Comparison of ENCODE assay signal across 21 mouse cellular contexts in the genomic region with DNA sequence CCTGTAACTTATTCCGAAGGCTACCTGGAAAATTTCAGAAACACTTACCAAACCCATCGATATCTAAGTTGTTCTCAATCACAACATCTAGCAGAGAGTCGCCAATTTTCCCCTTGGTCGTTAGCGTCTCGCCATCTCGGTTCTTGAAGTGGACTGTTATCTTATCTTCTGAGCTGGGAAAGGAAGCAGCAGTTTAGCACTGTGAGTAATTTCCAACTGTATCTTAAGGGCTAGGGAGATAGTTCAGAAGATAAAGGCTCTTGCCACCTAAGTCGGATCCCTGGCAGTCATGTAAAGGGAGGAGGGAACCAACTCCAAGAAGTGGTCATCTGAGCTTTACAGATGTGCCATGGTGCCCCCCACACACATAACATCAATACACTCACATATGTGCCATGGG. TPM values are rescaled to one million over a fixed set of nuclear protein-coding genes. Genes with fewer than 3 reads are reported as not detected.
DNase-seq lines count a peak whose midpoint lies in the region; ATAC-seq and TF ChIP-seq lines count a peak whose summit lies in the region.
"Had no signal": no experiment of that assay in that cellular context is flagged by ENCODE, and none has a peak within 500 bp of the region (broad histone marks: within the 10 kb centered on the region; RNA-seq: fewer than 3 reads in every experiment).

No protein-coding gene starts in this region.

- no peak overlapping the region for H3K4me2 ChIP-seq in midbrain, embryonic 14.5 days (ENCODE audit: low read length)

- peak; percentile 81 for DNase-seq in 416B (ENCODE audit: low read depth)
- no peak for DNase-seq in MEL (ENCODE audit: low read depth, low spot score)
- DNase-seq in midbrain, embryonic 14.5 days = no peak
- DNase-seq in lung, postnatal 25 days (ENCODE audit: low spot score) = no peak
- DNase-seq: adrenal gland, adult 2 months; adrenal gland, adult 8-10 months; adrenal gland, postnatal 10 days; adrenal gland, postnatal 14 days; adrenal gland, postnatal 25 days; adrenal gland, postnatal 36 days; B cell, adult 2 months; cerebellum, adult 11 months; cerebellum, adult 11-12 months; cerebellum, adult 18-20 months; cerebellum, adult 2 months; cerebellum, adult 8-10 months had no signal

- no peak for ATAC-seq in midbrain, embryonic 14.5 days (ENCODE audit: low FRiP score, low TSS enrichment)
- ATAC-seq: activated CD4-positive, CD25-positive, alpha-beta regulatory T cell, adult 4 months; CD4-positive, CD25-positive, alpha-beta regulatory T cell, adult 4 months; Patski had no signal

- H3K36me3 ChIP-seq in MEL (ENCODE audit: control insufficient read depth in 1 of 2, insufficient read depth in 2 of 2, low read length in 2 of 2) = peaks cover 12 to 22% of the 10 kb centered on the region in 2 experiments
- H3K36me3 ChIP-seq in midbrain, embryonic 14.5 days (ENCODE audit: control insufficient read depth, insufficient read depth, low read length) = peaks cover 15% of the 10 kb centered on the region; the same call in 1 of the 2 replicates

- no peak for TF ChIP-seq RAD21 in MEL (IDR thresholded peaks at IDR 0.05; ENCODE audit: low read depth, low read length)

- TF ChIP-seq CTCF in MEL (IDR thresholded peaks at IDR 0.05 in 2 of 3, conservative IDR thresholded peaks at IDR 0.05 in 1 of 3; ENCODE audit: control insufficient read depth in 1 of 3, insufficient read depth in 1 of 3, low read depth in 2 of 3, low read length in 3 of 3, poor library complexity in 1 of 3, severe bottlenecking in 1 of 3) = no peak

- no peak for TF ChIP-seq POLR2A in MEL (IDR thresholded peaks at IDR 0.05; ENCODE audit: control insufficient read depth in 1 of 2, insufficient read depth in 1 of 2, low read depth in 1 of 2, low read length in 2 of 2, poor library complexity in 1 of 2)

- no peak overlapping the region for H3K9ac ChIP-seq in MEL (ENCODE audit: control insufficient read depth, low read depth, low read length, poor library complexity, severe bottlenecking)
- H3K9ac ChIP-seq in midbrain, embryonic 14.5 days (replicated peaks; ENCODE audit: low read length) = no peak overlapping the region

- 94% methylated on average over 8 of the region's 8 CpGs for WGBS in midbrain, embryonic 14.5 days

- no peaks in the 10 kb centered on the region for H3K27me3 ChIP-seq in MEL (ENCODE audit: control insufficient read depth in 1 of 2, insufficient read depth in 2 of 2, low read length in 2 of 2)
- no peaks in the 10 kb centered on the region for H3K27me3 ChIP-seq in midbrain, embryonic 14.5 days (ENCODE audit: control insufficient read depth, insufficient read depth, low read length)
- H3K27me3 ChIP-seq: CH12.LX, Patski had no signal

- no peaks in the 10 kb centered on the region for H3K9me3 ChIP-seq in MEL (replicated peaks; ENCODE audit: insufficient read depth, low read length)
- no peaks in the 10 kb centered on the region for H3K9me3 ChIP-seq in midbrain, embryonic 14.5 days (ENCODE audit: control insufficient read depth, low read length)
- H3K9me3 ChIP-seq: G1E had no signal

- TF ChIP-seq EP300 in MEL (IDR thresholded peaks at IDR 0.05; ENCODE audit: low read depth in 1 of 2, low read length in 2 of 2) = peak; percentile 34 to 73; a peak in 3 of 4 replicates

- peaks cover 5% of the 10 kb centered on the region; the same call in 1 of the 2 replicates for H3K79me2 ChIP-seq in MEL (ENCODE audit: control insufficient read depth, insufficient read depth, low read length, poor library complexity)

- H3K4me3 ChIP-seq in MEL (ENCODE audit: control insufficient read depth in 1 of 2, insufficient read depth in 1 of 2, low read depth in 2 of 2, low read length in 2 of 2) = no peak overlapping the region
- no peak overlapping the region for H3K4me3 ChIP-seq in midbrain, embryonic 14.5 days (replicated peaks; ENCODE audit: low read depth, low read length)

- H3K4me1 ChIP-seq in MEL (ENCODE audit: control insufficient read depth in 1 of 2, insufficient read depth in 2 of 2, low read length in 2 of 2) = peaks cover 10 to 14% of the 10 kb centered on the region in 2 experiments
- H3K4me1 ChIP-seq in midbrain, embryonic 14.5 days (ENCODE audit: control insufficient read depth, insufficient read depth, low read length) = peaks cover 11% of the 10 kb centered on the region

- no peak overlapping the region for H3K27ac ChIP-seq in MEL (ENCODE audit: control insufficient read depth, low read depth, low read length)
- H3K27ac ChIP-seq in midbrain, embryonic 14.5 days (replicated peaks; ENCODE audit: low read depth, low read length) = no peak overlapping the region

TF ChIP-seq in MEL, 35 proteins besides CTCF, POLR2A, EP300 and RAD21:
- TF ChIP-seq SMC3 (IDR thresholded peaks at IDR 0.05; ENCODE audit: low read depth, low read length) (no peak), RCOR1 (IDR thresholded peaks at IDR 0.05; ENCODE audit: low read depth, low read length) (no peak), POLR2AphosphoS2 (IDR thresholded peaks at IDR 0.05; ENCODE audit: low read length) (no peak), ZMIZ1 (IDR thresholded peaks at IDR 0.05; ENCODE audit: low read depth, low read length) (no peak), MEF2A (IDR thresholded peaks at IDR 0.05; ENCODE audit: extremely low read depth, insufficient replicate concordance, low read depth, low read length, poor library complexity, severe bottlenecking) (no peak), HCFC1 (IDR thresholded peaks at IDR 0.05; ENCODE audit: low read depth, low read length) (no peak), MXI1 (IDR thresholded peaks at IDR 0.05; ENCODE audit: low read depth, low read length) (no peak), BHLHE40 (IDR thresholded peaks at IDR 0.05; ENCODE audit: borderline replicate concordance, low read depth, low read length) (no peak), USF1 (IDR thresholded peaks at IDR 0.05; ENCODE audit: low read depth, low read length) (no peak), GATA1 (IDR thresholded peaks at IDR 0.05; ENCODE audit: low read depth, low read length) (peak; percentile 83), TBP (IDR thresholded peaks at IDR 0.05; ENCODE audit: low read depth, low read length) (no peak), TAL1 (IDR thresholded peaks at IDR 0.05; ENCODE audit: low read length) (no peak), ZNF384 (IDR thresholded peaks at IDR 0.05; ENCODE audit: low read depth, low read length) (no peak), TCF12 (IDR thresholded peaks at IDR 0.05; ENCODE audit: low read depth, low read length) (peak; percentile 41; the same call in 1 of the 2 replicates), ETS1 (IDR thresholded peaks at IDR 0.05; ENCODE audit: low read depth, low read length) (peak; percentile 43; the same call in 1 of the 2 replicates), E2F4 (IDR thresholded peaks at IDR 0.05; ENCODE audit: borderline replicate concordance, low read depth, low read length) (no peak), JUND (IDR thresholded peaks at IDR 0.05; ENCODE audit: low read depth, low read length) (no peak), KAT2A (conservative IDR thresholded peaks at IDR 0.05; ENCODE audit: low read depth, low read length) (no peak), MYC (IDR thresholded peaks at IDR 0.05; ENCODE audit: low read depth, low read length) (no peak), MYB (IDR thresholded peaks at IDR 0.05; ENCODE audit: low read depth, low read length) (no peak), NRF1 (IDR thresholded peaks at IDR 0.05; ENCODE audit: insufficient read depth, low read depth, low read length, poor library complexity, severe bottlenecking) (no peak), POLR2AphosphoS5 (IDR thresholded peaks at IDR 0.05; ENCODE audit: borderline replicate concordance, low read depth, low read length) (no peak), CHD2 (IDR thresholded peaks at IDR 0.05; ENCODE audit: low read length) (no peak)

RNA-seq across cellular contexts. Expression of a gene that starts 6.3 kb away (rescaled TPM):
- total RNA-seq in MEL (2012; rRNA removed) = 39.0 and 39.3 TPM in 2 replicates
- 10 to 100 TPM in 1 of 2 experiments, not detected in 1; 40.4 TPM for polyA plus RNA-seq in MEL (2012; ENCODE audit: insufficient read depth in 1 of 2, insufficient read length in 2 of 2, low read depth in 1 of 2, low replicate concordance in 2 of 2, missing spikeins in 1 of 2)
- 43.0 and 48.9 TPM in 2 replicates for polyA plus RNA-seq in midbrain, embryonic 14.5 days (2014; fragmentation: Nextera tagmentation; extraction: Ambion mirVana)
